Mouse (Mus musculus): ENCODE measurements around the gene Eif5b. TPM values are rescaled to one million over a fixed set of nuclear protein-coding genes. Genes with fewer than 3 reads are reported as not detected.

Eif5b gene
- total RNA-seq, 2 experiments from 2014 or later: 46.6 to 47.1 TPM

Other genes with a start within 250 kb of the Eif5b start
- 1 to 10 TPM; 3.8 to 3.9 TPM for gene Tsga10, start 131.6 kb upstream of the Eif5b start, total RNA-seq (2021)
- gene Lipt1, start 126.3 kb upstream of the Eif5b start, total RNA-seq (2021): 10 to 100 TPM; 12.2 to 12.3 TPM
- gene Mitd1, start 107.6 kb upstream of the Eif5b start, total RNA-seq (2021): 1 to 10 TPM; 3.4 to 4.9 TPM
- 100 to 1,000 TPM; 396 to 431 TPM for gene Mrpl30, start 107.5 kb upstream of the Eif5b start, total RNA-seq (2021)
- not detected for gene Lyg2, start 81.5 kb upstream of the Eif5b start, total RNA-seq (2021)
- gene Lyg1, start 40.3 kb upstream of the Eif5b start, total RNA-seq (2021): not detected
- gene Txndc9, start 117 bp upstream of the Eif5b start, total RNA-seq (2021): 10 to 100 TPM; 46.8 to 54.5 TPM
- 10 to 100 TPM; 14.9 to 17.1 TPM for gene Rev1, start 131.8 kb downstream of the Eif5b start, total RNA-seq (2021)